Mouse (Mus musculus) mesoderm, embryonic 11.5 days (tissue): ENCODE results near the gene Cpne4.

ENCODE experiments used
- DNase-seq: peaks from one replicate; pipeline ENCODE4 v3.0.0-alpha.2; 2012; ENCODE audit warnings: low read depth, low spot score

Gene Cpne4

DNA sequence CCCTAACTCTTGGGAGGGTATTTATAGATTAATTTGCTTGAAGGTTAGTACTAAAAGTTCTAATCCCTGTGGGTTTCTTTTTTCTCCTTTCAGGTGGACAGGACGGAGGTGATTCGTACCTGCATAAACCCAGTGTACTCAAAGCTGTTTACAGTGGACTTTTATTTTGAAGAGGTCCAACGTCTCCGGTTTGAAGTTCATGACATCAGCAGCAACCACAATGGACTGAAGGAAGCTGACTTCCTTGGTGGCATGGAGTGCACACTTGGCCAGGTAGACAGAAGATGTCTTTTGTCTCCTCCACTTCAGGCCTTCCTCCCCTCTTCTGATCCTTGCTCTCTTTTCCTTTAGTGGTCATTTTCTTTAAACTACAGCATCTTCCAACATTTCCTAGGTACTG, 325.5 kb downstream of the Cpne4 start:
- no peak for DNase-seq

DNA sequence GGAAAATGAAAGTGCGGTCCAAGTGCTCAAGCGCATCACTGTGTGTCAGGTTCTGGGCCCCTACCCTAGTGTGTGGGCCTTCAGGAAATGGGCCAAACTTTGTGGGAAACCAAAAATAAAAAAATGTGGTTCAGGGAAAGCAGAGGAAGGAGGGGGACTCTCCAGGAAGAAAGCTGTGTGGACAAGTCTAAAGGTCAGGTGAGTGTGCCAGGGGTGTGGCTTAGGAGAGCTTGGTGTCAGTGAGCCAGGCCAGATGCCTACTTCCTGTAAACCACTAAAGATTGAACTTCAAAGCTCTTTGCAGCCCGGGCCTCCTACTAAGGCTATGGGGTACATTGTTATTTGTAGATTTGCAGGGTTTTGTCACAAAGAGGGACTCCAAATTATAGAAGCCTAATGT, 327.1 kb downstream of the Cpne4 start:
- DNase-seq: no peak

DNA sequence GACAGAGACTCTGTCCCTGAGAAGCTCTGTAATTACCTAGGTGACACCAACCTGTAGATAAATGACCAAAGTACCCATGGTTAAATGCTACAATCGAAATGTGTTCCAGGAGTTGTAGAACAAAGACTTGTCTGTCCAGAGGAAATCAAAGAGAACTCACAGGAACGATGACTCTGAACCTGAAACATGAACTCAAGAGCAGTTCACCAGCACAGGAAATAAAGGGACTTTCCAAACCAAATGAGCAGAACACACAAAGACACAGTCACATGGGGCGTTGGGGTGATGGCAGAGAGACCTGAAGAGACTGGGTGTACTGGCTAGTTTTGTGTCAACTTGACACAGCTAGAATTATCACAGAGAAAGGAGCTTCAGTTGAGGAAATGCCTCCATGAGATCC, 329.9 kb downstream of the Cpne4 start:
- no peak for DNase-seq

DNA sequence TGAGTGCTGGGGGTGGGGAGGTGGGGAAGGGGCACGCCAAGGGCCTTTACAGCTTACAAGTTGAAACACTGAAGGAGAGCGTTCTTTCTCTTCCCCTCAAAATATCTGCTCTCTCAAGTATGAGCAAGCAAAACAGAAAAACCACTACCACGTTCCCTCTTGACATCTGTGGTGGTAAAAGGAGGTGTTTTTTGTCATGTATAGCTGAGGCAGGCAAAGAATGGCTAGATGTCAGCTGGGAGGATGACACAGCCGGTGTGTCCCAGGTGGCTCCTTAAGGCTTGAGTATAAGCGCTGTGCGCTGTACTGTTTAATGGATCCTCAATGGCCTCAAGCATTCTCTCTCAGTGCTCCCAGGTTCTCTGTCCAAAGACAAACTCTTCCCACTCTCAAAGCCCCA, 331.5 kb downstream of the Cpne4 start:
- DNase-seq: no peak

DNA sequence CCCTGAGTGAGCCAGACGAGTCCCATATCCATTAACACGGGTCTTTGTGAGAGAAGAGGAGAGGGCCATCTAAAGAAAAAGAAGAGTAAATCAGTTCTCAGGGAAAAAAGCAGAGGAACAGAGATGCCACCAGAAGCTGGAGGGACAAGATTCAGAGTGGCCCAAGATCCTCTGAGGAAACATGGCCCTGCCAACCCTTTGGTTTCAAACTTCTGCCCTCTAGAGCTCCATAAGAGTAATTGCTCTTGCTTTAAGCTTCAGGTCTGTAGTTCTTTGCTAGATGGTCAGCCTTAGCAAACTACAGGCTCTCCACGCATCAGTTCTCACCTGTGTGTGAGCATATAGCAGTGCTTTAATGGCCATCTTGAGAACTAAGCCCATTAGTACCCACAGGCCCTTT, 343.4 kb downstream of the Cpne4 start:
- DNase-seq: no peak

DNA sequence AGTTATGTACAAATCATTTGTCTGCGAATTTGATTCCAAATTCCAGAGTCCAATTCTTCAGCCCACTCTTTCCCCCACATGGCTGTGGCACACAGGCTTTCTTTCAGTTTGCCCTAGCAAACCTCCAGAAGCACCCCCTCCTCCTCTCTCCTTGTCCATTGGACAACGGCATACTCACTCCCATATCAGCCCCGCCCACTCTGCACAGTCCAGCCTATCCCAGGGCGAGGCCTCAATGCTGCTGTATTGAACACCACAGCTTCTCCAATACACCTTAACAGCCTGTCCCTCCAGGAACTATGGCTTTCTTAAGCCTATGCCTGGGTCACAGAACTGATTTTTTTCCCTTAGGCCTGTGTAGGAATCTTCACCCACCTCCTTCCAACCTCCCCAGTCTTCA, 348.3 kb downstream of the Cpne4 start:
- DNase-seq: no peak

DNA sequence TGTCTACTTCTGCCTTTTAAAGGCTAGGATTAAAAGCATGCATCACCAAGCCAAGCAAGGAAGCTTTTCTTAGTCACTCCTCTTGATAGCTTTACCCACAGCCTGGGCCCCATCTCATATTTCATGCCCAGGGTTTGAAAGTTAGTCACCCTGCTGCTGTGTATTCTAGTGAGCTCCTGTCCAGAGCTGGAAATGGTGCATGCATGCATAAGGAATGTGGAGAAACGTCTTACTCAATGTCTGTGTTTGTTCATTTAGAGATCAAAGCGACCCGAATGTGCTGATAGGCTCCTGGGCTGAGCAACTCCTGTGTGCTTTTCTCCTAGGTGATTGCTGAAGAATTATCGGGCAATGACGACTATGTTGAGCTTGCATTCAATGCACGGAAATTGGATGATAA, 354.0 kb downstream of the Cpne4 start:
- no peak for DNase-seq

DNA sequence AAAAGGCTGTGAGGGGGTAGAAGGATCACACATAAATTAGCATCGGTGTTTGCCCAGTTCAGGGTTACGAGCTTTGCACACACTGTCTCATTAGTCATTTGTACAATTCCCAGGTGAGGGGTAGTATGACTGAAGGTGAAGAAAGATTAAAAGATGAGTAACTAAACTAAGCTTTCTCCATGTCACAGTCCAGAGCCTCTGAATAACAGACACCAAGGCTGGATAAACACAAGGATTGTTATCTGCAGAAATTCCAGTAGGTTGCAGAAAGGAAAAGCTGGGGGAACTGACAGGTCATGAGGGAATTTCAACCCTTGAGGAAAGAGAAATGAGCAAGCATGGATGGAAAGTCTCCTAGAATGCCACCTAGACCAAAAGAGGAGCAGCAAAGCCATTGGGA, 354.7 kb downstream of the Cpne4 start:
- DNase-seq: no peak

DNA sequence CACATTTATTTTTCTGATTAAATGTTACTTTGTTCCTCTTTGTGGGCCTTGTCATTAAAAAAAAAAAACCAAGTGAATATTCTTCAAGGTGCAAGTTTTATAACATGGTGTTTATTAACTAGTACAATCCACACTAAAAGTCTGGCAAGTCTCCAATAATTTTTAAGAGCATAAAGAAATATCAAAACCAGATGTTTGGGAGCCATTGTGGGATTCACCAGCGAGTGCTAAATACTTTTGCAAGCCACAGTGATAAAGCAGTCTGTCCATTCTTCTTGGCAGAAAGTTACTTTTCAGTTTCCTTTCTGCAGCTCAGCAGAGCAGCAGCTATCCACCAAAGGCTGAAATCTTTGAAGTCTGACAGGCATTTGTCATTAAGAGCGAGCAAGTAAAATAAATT, 365.6 kb downstream of the Cpne4 start:
- DNase-seq: peak; percentile 6

DNA sequence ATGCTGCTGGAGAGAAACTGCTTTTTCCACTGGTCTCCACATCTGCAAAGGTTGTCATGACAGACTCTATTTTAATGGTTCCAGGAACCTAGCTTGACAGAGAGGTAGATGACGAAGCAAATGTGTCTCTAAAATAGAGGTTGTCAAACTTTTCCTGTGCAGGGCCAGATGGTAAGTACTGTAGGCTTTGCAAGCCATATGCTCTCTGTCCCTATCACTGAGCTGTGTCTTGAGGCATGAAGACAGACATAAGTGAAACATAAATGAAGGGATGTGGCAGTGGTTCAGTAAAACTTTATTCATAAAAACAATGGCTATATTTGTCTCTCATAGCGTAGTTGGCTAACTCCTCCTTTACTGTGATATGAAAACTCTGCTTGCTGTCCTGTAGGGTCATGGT, 366.2 kb downstream of the Cpne4 start:
- no peak for DNase-seq

DNA sequence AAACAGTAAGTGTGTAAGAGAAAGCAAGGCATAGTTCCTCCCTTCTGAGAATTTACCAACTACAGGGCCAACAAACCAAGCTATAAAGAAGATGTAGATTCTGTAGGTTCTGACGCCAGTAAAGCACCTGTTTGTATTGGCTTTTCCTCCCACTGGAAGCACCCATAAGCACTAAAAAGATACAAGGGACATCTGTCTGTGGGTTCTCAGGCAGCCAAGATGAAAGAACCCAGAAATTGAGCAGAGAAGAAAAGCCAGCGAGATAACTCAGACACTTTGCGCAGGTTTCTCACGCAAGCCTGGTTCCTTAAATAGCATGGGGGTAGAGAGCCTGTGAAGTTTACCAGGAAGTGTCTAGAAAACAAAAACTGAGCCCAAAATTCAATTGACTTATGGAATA, 374.1 kb downstream of the Cpne4 start:
- DNase-seq: no peak

DNA sequence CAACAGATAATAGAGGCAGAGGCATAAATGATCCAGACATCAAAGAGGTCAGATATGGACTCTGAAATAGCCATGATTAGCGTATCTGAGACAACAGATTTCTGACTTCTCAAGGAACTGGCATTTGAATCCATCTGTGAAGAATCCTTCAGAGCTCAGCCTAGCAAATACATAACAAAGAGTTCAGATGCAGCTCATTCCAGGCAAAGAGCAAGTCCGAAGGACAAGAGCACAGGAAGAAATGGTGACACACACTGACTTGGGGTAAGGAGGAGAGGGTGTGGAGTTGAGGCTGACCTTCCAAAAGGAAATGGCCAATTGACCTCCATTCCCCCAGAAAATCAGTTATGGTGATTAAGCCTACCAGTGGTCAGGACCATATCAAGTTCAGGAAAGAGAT, 375.0 kb downstream of the Cpne4 start:
- no peak for DNase-seq

DNA sequence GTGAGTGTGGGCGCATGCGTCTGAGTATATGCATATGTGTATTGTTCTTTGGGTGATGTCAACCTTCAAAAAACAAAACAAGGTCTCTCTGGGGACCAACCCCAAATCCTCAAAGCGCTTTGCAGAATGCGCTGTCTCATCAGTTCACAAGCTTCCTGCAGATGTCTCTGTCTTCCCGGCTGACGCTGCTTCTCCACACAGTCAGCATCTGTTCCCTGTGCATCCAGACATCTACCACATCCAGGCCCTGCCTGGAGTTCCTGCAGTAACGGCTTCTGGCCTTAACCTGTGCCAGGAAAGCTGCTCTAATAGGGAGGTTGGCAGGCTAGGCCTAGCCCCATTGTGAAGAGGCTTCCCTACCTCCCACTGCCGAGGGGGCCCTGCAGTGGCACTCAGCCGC, 381.7 kb downstream of the Cpne4 start:
- no peak for DNase-seq

DNA sequence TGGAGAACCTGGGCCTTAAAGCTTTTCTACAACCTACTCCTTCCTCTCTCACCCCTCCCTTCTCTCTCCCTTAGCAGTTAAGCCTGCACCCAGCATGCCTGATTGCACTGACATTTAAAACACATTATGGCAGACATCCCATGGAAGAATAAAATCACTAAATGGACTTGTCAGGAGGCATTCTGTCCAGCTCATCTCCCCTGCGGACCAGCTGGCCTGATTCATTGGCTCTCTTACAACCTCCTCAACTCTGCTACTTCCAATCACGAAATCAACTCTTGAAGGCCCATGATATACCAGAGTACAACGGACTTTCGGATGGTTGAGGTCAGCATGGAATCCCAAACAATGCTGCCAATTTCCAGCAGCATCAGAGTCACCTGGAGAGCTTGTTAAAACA, 393.3 kb downstream of the Cpne4 start:
- no peak for DNase-seq

DNA sequence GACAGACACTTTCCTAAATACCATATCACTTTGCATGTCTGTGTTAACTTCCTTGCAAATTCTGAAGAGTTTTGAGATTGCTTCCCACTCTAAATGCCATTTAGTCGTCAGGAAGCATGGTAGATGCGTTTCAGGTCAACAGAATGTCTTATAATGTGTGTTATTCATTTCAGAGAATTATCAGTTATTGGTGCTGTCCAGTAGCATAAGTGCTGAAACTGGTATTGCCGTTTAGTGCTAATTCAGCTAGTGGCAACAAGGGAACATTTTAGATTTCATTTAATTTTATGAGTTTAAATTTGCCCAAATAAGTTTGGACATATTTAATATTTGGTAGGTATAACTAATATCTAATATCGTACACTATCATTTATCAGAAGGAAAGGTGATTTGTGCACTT, 403.5 kb downstream of the Cpne4 start:
- DNase-seq: peak; percentile 8

DNA sequence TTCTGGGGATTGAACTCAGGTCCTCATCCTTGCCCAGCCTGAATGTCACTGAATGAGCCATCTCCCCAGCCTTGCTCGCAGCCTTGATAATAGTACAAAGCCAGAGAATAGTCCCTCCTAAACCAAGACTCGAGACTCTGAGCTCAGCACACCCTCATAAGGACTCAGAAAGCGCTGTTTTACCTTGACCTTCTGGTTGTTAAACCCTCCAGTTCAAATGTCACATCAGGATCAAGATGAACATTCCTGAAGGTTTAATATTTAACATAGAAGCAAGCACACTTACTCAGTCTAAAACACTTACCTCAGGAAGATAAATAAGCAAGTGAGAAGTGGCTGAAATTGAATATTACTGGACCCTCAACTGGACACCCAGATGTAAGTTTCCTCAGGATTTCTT, 405.1 kb downstream of the Cpne4 start:
- DNase-seq: no peak

DNA sequence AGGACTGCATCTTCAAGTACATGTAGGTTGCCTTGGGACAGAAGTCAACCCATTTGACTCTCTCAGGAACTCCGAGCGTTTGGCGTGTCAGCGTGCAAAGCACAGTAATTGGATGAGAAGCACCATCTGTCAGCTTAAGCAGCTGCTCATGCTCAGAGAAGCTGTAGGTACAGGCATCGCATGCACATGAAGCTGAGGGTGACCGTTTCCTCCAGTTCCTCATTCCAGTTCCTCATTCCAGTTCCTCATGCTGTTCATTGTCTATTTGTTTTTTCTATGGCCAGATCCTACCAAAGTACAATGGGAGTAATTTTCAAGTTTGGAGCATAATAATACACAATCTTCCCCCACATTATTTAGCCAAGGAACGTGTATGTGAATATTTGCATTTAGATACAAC, 425.7 kb downstream of the Cpne4 start:
- no peak for DNase-seq

DNA sequence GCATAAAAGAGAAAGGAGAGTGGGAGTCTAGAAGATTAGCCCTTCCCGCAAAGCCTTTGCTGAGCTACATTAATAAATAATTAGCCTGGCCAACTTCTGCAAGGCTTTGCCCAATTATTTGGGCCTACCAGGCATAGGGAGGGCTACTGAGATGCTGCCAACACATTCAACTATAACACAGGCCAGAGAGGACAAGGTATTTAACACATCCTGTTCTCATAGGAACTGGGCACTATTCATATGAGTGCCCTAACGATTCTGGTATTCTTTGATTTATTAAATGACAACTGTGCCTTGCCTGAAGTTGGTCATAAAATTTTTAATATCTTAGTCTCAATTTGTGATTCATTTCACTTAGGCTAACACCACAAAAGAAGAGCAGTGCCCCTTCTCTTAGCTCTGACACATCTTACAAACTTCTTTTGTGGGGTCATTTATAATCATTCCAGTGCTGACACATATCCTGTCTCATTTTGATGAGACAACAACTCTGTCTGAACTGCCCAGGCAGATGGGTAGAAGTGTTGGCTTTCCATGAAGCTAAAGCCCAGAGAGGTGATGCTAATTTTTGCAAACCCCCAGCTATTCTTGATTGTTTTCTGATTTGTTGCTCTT, 435.0 kb downstream of the Cpne4 start:
- no peak for DNase-seq

DNA sequence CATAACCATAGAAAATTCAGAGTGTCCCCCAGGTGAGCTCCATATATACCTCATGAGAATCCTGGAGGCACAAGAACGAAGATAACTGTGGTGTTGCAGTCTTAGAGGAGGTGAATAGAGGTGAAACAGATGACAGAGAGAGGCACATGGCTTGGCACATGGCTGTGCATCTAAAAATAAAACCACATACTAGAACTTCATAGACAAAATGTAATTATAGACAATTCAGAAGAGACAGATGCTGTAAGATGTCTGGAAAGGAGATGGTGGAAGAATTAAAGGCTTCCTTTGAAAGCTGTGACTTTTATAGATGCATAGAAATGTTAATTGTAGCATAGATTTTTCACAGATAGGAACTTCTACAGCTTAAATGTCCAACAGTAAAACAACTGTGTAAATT, 451.1 kb downstream of the Cpne4 start:
- no peak for DNase-seq

DNA sequence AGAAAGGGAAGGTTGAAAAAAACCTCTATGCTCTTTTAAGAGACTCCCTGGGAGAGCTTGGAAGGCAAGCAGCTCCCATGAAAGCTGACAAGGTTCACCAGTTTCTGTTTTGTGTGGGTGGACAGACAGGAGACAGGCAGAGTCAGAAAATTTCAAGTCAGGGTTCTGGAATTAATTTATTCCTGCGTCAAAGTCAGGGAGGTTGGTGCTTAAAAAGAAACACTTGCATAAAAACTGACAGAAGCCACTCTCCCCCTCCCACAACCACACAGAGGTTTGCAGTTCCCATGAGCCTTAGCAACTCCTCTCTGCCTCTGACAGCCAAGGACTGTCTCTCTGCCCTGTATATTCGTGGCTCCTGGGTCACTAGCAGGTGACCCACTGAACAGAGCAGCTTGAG, 463.6 kb downstream of the Cpne4 start:
- no peak for DNase-seq

DNA sequence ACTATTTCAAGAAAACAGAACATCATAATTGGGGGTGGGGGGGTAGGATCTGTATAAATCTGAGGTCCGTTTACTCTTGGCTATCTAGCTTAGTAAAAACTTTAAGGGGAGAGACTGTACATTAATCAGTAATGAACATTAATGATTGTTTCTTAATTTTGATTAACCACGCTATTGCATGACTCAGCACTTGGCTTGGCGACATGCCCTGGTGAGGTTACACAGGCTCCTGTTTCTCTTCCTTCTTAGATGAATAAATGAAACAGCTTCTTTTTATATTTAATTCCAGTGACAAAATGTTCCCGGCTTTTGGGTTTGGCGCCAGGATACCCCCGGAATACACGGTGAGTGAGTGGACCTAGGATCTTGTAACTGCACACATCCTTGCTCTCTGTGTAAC, 471.1 kb downstream of the Cpne4 start:
- DNase-seq: no peak

DNA sequence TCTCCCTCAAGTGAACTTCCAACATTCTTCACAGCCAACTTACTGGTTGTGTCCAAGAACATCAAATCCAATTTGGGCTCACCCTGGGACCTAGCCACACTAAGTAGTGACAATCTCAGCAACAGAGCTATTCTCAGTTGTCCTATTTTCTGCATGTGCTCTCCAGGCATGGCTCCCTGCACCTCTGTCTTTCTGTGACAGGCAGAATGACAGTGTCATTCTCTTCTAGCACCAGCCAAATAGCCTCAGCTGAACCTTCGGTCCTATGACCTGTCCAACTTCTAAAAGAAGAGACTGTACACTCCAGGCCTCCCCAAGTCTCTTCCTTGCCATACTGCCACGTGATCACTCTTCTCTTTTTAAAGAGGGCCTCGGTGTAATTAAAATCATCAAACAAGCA, 481.2 kb downstream of the Cpne4 start:
- DNase-seq: no peak

DNA sequence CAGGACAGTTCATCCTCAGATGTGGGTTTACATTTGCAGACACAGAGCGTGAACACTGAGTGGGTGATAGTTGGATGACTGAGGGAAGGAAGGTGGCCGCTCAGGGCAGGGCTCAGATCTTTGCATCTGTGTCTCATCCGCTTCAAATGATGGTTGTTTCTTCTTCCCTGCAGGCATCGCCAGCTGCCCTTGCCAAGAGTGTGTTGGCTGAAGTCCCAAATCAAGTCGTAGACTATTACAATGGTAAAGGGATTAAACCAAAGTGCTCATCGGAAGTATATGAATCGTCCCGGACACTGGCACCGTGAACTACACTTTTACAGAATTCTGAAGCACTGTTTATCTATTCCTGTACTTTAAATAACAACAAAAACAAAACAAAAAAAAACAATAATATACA, 485.5 kb downstream of the Cpne4 start:
- DNase-seq: no peak

DNA sequence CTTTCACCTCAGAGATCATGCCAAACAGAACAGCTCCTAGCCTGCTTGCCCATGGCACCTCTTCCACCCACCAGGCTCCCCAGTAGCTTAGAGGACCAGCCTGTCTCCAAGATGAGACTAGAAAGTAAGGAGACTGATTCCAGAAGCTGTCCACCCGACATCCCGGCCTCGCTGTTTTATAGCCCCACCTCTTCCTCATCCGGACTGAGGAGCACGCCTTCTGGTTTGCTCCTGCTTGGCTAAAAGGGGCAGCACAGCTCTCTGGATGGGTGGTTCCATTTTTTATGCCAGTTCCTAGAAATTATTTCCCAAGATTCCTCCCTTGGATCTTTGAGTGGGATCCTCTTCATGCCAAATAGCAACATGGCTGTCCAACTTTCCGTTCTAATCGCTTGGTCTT, 486.6 kb downstream of the Cpne4 start:
- no peak for DNase-seq

DNA sequence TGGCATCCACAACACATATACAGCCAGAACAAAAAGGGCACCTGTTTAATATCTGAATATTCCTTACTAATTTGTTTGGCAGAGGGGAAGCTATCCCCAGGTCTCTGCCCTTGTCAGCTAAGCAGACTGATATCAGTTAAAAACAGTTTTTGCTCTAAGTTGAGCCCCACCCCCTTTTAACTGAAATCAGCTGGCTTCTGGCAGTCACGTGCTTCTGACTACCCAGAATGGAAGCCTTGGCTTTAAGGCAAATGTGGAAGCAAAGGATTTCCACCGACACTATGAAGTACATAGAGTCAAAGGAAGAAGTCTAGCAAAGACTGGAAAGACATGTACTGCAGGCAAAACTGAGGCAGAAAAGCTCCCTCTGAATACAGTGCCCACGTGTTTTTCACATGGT, 490.8 kb downstream of the Cpne4 start:
- no peak for DNase-seq
